Mouse (Mus musculus): ENCODE data around the gene Gm3164.
"Not testable (repeated sequence)": the region's sequence is repeated elsewhere in the genome, so short reads cannot be mapped to it uniquely, and the experiment has no call there.

Gm3164 gene

GRCm38 (mm10) chr14:4414965-4415835, at the start of gene Gm3164:
Gene Gm3164, plus strand, starts transcription at chr14:4415448.
- DNase-seq, result peak; percentile 56 to 64

GRCm38 (mm10) chr14:4368991-4369390, 46.3 kb upstream of the Gm3164 start:
- DNase-seq, result not testable (repeated sequence)

GRCm38 (mm10) chr14:4369691-4370090, 45.6 kb upstream of the Gm3164 start:
- not testable (repeated sequence) for DNase-seq

- not testable (repeated sequence) for DNase-seq
Measured at GRCm38 (mm10) chr14:4377871-4378270, 37.4 kb upstream of the Gm3164 start.

- DNase-seq, result not testable (repeated sequence)
Measured at GRCm38 (mm10) chr14:4385606-4386005, 29.6 kb upstream of the Gm3164 start.

- not testable (repeated sequence) for DNase-seq
Measured at GRCm38 (mm10) chr14:4392841-4393530, 22.3 kb upstream of the Gm3164 start.

GRCm38 (mm10) chr14:4397226-4397625, 18.0 kb upstream of the Gm3164 start, which contains the start of gene Gm3159:
Gene Gm3159, plus strand, starts transcription at chr14:4397526.
- DNase-seq, result not testable (repeated sequence)

- not testable (repeated sequence) for DNase-seq
Measured at GRCm38 (mm10) chr14:4398624-4399023, 16.6 kb upstream of the Gm3164 start.

GRCm38 (mm10) chr14:4400115-4400789, 15.0 kb upstream of the Gm3164 start:
- peak in 1 of 2 experiments; percentile 2 for DNase-seq

GRCm38 (mm10) chr14:4401245-4401644, 14.0 kb upstream of the Gm3164 start:
- peak in 1 of 2 experiments; percentile 1 for DNase-seq

GRCm38 (mm10) chr14:4403840-4404239, 11.4 kb upstream of the Gm3164 start:
- DNase-seq, result not testable (repeated sequence)

- DNase-seq, result not testable (repeated sequence)
Measured at GRCm38 (mm10) chr14:4409939-4410338, 5.3 kb upstream of the Gm3164 start.

- not testable (repeated sequence) for DNase-seq
Measured at GRCm38 (mm10) chr14:4430692-4431091, 15.4 kb downstream of the Gm3164 start, which contains the start of gene Gm3173. Gene Gm3173, plus strand, starts transcription at chr14:4430992.

GRCm38 (mm10) chr14:4481445-4481844, 66.2 kb downstream of the Gm3164 start, which contains the start of gene Gm3182:
Gene Gm3182, plus strand, starts transcription at chr14:4481745.
- not testable (repeated sequence) for DNase-seq
